Mouse (Mus musculus) hindbrain, postnatal 0 days (tissue): ENCODE data around the gene Pdcd11. TPM values are rescaled to one million over a fixed set of nuclear protein-coding genes. Genes with fewer than 3 reads are reported as not detected.

Experiments
- ATAC-seq: fragments of 200-750 bp; cut with Nextera tagmentation; 2 replicates; pipeline ENCODE4 v1.8.0; 2017; ENCODE audit warnings: mild to moderate bottlenecking, moderate TSS enrichment, moderate library complexity
- DNase-seq: peaks from one replicate; pipeline ENCODE4 v3.0.0-alpha.2; 2015; ENCODE audit warnings: low spot score
- H3K27ac ChIP-seq: fragments of 300-500 bp; sonication (generic); 2 replicates; pipeline ENCODE4 v1.5.1; 2014; ENCODE audit warnings: mild to moderate bottlenecking
- H3K27me3 ChIP-seq: fragments of 300-500 bp; sonication (generic); 2 replicates; pipeline ENCODE4 v1.6.1; 2014; ENCODE audit warnings: low read length, mixed read lengths; ENCODE audit not compliant: insufficient read depth
- H3K36me3 ChIP-seq: fragments of 300-500 bp; sonication (generic); 2 replicates; pipeline ENCODE4 v1.6.1; 2014; ENCODE audit warnings: low read length, mixed read lengths; ENCODE audit not compliant: insufficient read depth
- H3K4me1 ChIP-seq: fragments of 300-500 bp; sonication (generic); 2 replicates; pipeline ENCODE4 v1.6.1; 2014; ENCODE audit warnings: antibody characterized with exemption, low read length, mixed read lengths; ENCODE audit not compliant: insufficient read depth
- H3K4me2 ChIP-seq: fragments of 300-500 bp; sonication (generic); 2 replicates; pipeline ENCODE4 v1.6.1; 2014; ENCODE audit warnings: low read depth, mild to moderate bottlenecking, low read length, moderate library complexity, mixed read lengths
- H3K4me3 ChIP-seq: fragments of 300-500 bp; sonication (generic); 2 replicates; pipeline ENCODE4 v1.5.1; 2014; ENCODE audit warnings: low read length
- H3K9ac ChIP-seq: fragments of 300-500 bp; sonication (generic); replicated peaks from 2 replicates; pipeline ENCODE4 v1.6.1; 2014; ENCODE audit warnings: mild to moderate bottlenecking, low read length, moderate library complexity, mixed read lengths
- H3K9me3 ChIP-seq: fragments of 300-500 bp; sonication (generic); 2 replicates; pipeline ENCODE4 v1.6.1; 2016; ENCODE audit warnings: low read length, mixed read lengths
- CTCF ChIP-seq: IDR thresholded peaks from 2 replicates; pipeline ENCODE4 v1.5.1; 2016; ENCODE audit warnings: antibody characterized with exemption, control low read depth, low read depth
- WGBS: fragments of 180-500 bp; shearing (Covaris S2); extraction: QIAGEN DNeasy Blood & Tissue Kit; methylation state at CpG from one replicate; pipeline ENCODE4 v1.1.7; 2014; 5-methylcytosine and 5-hydroxymethylcytosine counted together
- polyA plus RNA-seq: library from polyadenylated mRNA; unstranded; fragments of >200 nt; fragmentation: Nextera tagmentation; extraction: Ambion mirVana; gene quantifications from 2 replicates; pipeline ENCODE4 v1.2.1, GENCODE M21; 2015
- total RNA-seq: library from RNA; depleted of rRNA; stranded (reverse); fragments of >200 nt; gene quantifications from 2 replicates; pipeline ENCODE4 v1.2.3, GENCODE M21; 2014

Pdcd11 gene
- total and polyA plus RNA-seq, 2 experiments from 2014 or later = 4.3 to 10.4 TPM

- no peaks in the 10 kb centered on the region for H3K27me3 ChIP-seq
- ATAC-seq (no peak), DNase-seq (no peak)
- H3K27ac ChIP-seq = no peak overlapping the region
- H3K36me3 ChIP-seq = no peaks in the 10 kb centered on the region
- no peak overlapping the region for H3K4me3 ChIP-seq
- H3K4me1 ChIP-seq = 0 out of 2 replicates have a peak, but pooled peaks cover 4% of the 10 kb centered on the region
- no peak for TF ChIP-seq CTCF
- WGBS = 76% methylated on average over 5 of the region's 5 CpGs
- no peak overlapping the region for H3K9ac ChIP-seq
- no peaks in the 10 kb centered on the region for H3K9me3 ChIP-seq
- no peak overlapping the region for H3K4me2 ChIP-seq
These were observed 57.8 kb downstream of the Pdcd11 start for GRCm38 (mm10) chr19:47148267-47148847.

- H3K4me3 ChIP-seq = no peak overlapping the region
- H3K9ac ChIP-seq = no peak overlapping the region
- no peaks in the 10 kb centered on the region for H3K9me3 ChIP-seq
- no peak for TF ChIP-seq CTCF
- WGBS = 66% methylated on average over 4 of the region's 4 CpGs
- H3K4me1 ChIP-seq = 0 out of 2 replicates have a peak, but pooled peaks cover 4% of the 10 kb centered on the region
- H3K4me2 ChIP-seq = no peak overlapping the region
- no peak for DNase-seq
- no peaks in the 10 kb centered on the region for H3K36me3 ChIP-seq
- H3K27ac ChIP-seq = no peak overlapping the region
- no peak for ATAC-seq
- H3K27me3 ChIP-seq = no peaks in the 10 kb centered on the region
These were observed 59.3 kb downstream of the Pdcd11 start for GRCm38 (mm10) chr19:47149854-47150253.

- TF ChIP-seq CTCF = no peak
- Histone ChIP-seq H3K9me3 (no peaks in the 10 kb centered on the region), H3K9ac (peak overlapping the region; percentile 44), H3K4me1 (0 out of 2 replicates have a peak, but pooled peaks cover 4% of the 10 kb centered on the region), H3K4me3 (peak overlapping the region; percentile 10), H3K27me3 (no peaks in the 10 kb centered on the region), H3K4me2 (peak overlapping the region; percentile 57), H3K27ac (peak overlapping the region; percentile 2; the same call in 1 of the 2 replicates), H3K36me3 (no peaks in the 10 kb centered on the region)
- 20% methylated on average over 32 of the region's 32 CpGs for WGBS
- peak; percentile 77 for ATAC-seq
- DNase-seq = peak; percentile 68
These were observed 60.9 kb downstream of the Pdcd11 start for GRCm38 (mm10) chr19:47151332-47152061.

- peak; percentile 62 for ATAC-seq
- Histone ChIP-seq H3K36me3 (no peaks in the 10 kb centered on the region), H3K9me3 (no peaks in the 10 kb centered on the region), H3K4me2 (peak overlapping the region; percentile 57), H3K9ac (peak overlapping the region; percentile 44; the same call in 1 of the 2 replicates), H3K4me3 (peak overlapping the region; percentile 10; the same call in 1 of the 2 replicates), H3K27me3 (no peaks in the 10 kb centered on the region), H3K27ac (peak overlapping the region; percentile 2; the same call in 1 of the 2 replicates), H3K4me1 (0 out of 2 replicates have a peak, but pooled peaks cover 4% of the 10 kb centered on the region)
- DNase-seq = no peak
- TF ChIP-seq CTCF = no peak; the same call in 1 of the 2 replicates
- 66% methylated on average over 12 of the region's 12 CpGs for WGBS
These were observed 61.4 kb downstream of the Pdcd11 start for GRCm38 (mm10) chr19:47152062-47152369.

- ATAC-seq = no peak
These were observed 63.2 kb downstream of the Pdcd11 start for GRCm38 (mm10) chr19:47153767-47154166.

GRCm38 (mm10) chr19:47157664-47158063 lies 67.1 kb downstream of the Pdcd11 start, which contains the start of gene Calhm3:
Calhm3 (minus strand) TSS chr19:47157764.
- H3K9me3 ChIP-seq = no peaks in the 10 kb centered on the region
- H3K27ac ChIP-seq = no peak within 1 kb of the TSS
- no peak within 1 kb of the TSS for H3K9ac ChIP-seq
- H3K36me3 ChIP-seq = no peaks in the 10 kb centered on the region
- H3K4me3 ChIP-seq = no peak within 1 kb of the TSS
- H3K4me1 ChIP-seq = no peaks in the 10 kb centered on the region
- no peak for DNase-seq
- H3K27me3 ChIP-seq = no peaks in the 10 kb centered on the region
- no peak within 1 kb of the TSS for H3K4me2 ChIP-seq
- 81% methylated on average over 11 of the region's 11 CpGs for WGBS
- no peak for ATAC-seq
- no peak for TF ChIP-seq CTCF

More at GRCm38 (mm10) chr19:47153767-47154166, 63.2 kb downstream of the Pdcd11 start:
- H3K4me3 ChIP-seq = no peak overlapping the region
- 89% methylated on average over 7 of the region's 7 CpGs for WGBS
- no peak overlapping the region for H3K27ac ChIP-seq
- H3K27me3 ChIP-seq = no peaks in the 10 kb centered on the region
- no peak for TF ChIP-seq CTCF
- DNase-seq = no peak
- H3K9me3 ChIP-seq = no peaks in the 10 kb centered on the region
- no peak overlapping the region for H3K9ac ChIP-seq
- 0 out of 2 replicates have a peak, but pooled peaks cover 4% of the 10 kb centered on the region for H3K4me1 ChIP-seq
- no peaks in the 10 kb centered on the region for H3K36me3 ChIP-seq
- no peak overlapping the region for H3K4me2 ChIP-seq
